Mouse (Mus musculus): Measurements from ENCODE around the gene Fam117a.

Fam117a gene

GRCm38 (mm10) chr11:95367011-95367735 is 30.4 kb downstream of the Fam117a start:
- DNase-seq: no peak

- no peak for DNase-seq
Measured at GRCm38 (mm10) chr11:95368231-95368823, 31.5 kb downstream of the Fam117a start.

GRCm38 (mm10) chr11:95368871-95369270 is 32.1 kb downstream of the Fam117a start:
- DNase-seq: no peak

- DNase-seq: peak; percentile 50
Measured at GRCm38 (mm10) chr11:95369964-95370890, 33.4 kb downstream of the Fam117a start.

DNA sequence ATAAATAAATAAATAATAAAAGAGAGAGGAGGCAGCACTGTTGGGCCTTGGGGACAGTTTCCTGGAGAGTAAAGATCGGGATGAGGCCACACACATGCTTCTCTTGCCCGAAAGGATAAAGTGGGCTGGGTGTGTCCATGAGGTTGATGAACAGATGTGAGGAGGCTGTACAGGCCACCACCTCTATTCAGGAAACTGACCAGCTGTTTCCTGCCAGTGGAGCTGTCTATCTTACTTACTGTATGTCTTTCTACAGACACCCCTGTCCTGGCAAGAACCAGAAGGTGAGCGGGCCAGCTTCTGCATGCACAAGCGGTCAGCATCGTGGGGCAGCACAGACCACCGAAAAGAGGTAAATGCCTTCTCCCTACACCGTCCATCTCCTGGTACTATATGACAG is 34.4 kb downstream of the Fam117a start:
- no peak for DNase-seq

DNA sequence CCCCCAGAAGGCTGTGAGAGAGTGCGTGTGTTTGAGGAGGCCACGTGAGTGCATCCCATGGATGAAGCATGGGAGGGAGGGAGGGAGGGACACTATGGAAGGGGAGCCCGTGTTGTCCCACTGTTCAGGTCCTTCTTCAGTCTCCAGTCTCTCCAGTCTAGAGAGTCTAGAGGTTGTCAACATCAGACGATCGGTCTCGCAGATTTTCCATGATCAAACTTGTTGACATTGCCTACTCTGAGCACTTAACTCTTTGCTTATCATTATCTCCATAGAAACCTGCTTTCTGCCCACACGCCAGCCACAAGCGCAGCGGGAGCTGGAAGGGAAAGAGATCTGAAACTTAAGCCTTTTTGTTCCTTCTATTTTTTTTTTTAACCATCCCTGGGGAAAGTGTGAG is 42.1 kb downstream of the Fam117a start:
- DNase-seq: no peak

- DNase-seq: no peak
Measured at GRCm38 (mm10) chr11:95379552-95379951, 42.7 kb downstream of the Fam117a start.

DNA sequence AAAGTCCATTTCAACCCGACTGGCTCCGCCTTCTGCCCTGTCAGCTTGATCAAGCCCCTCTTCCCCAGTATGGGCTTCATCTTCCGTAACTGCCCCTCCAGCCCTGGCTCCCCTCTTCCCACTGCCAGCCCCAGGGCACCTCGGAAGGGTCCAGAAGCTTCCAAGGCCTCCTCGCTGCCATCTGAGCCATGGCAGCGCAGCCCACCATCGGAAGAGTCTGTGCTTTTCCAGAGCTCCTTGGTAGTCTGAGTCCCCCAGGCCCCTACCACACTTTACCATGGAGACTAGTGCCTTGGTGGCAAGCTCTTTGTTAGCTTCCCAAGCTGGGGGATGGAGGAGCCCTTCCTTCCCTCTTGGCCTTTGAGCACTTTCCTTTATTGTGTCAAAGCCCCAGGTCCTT is 43.9 kb downstream of the Fam117a start:
- no peak for DNase-seq

- no peak for DNase-seq
Measured at GRCm38 (mm10) chr11:95381146-95381545, 44.3 kb downstream of the Fam117a start.

DNA sequence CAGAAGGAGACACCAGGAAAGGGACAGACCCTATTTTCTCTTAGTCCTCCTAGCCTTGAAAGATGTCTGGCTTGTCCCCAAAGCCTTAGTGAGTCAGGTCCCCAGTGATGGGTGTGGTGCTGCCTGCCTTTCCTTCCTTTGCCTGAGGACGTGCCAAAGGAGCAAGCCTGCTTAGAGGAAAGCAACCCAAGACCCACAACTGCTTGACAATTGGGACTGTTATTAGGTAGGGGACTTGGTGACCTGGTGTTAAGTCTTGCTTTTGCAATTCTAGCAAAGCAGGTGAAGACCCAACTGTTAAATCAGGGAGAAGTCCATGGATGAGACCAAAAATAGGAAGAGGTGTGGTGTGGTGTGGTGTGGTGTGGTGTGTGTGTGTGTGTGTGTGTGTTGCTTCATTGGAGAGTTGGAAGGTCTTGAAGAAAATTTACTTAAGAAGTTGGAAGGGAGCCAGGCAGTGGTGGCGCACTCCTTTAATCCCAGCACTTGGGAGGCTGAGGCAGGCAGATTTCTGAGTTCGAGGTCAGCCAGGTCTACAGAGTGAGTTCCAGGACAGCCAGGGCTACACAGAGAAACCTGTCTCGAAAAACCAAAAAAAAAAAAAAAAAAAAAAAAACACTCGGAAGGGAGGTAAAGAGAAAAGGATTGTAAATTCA is 46.6 kb downstream of the Fam117a start:
- DNase-seq: no peak

GRCm38 (mm10) chr11:95384004-95384318 is 47.1 kb downstream of the Fam117a start:
- DNase-seq: no peak

GRCm38 (mm10) chr11:95384319-95384972 is 47.6 kb downstream of the Fam117a start, which contains the start of gene Slc35b1:
Gene Slc35b1 (plus strand): TSS chr11:95384692.
- DNase-seq: peak; percentile 90

DNA sequence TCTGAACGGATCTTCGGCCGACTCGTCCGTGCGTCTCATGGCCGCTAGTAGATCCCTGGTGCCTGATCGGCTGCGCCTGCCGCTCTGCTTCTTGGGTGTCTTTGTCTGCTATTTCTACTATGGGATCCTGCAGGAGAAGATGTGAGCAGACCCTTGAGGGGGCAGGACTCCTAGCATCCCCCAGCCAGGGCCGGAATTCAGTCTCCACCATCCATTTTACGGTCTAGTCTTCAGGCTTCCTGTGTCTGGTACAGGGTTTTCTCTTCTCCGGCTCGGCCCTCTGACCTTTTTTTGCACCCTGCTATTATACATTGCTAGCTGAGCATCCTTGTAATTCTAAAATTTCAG is 48.1 kb downstream of the Fam117a start:
- no peak for DNase-seq

GRCm38 (mm10) chr11:95387354-95387753 is 50.5 kb downstream of the Fam117a start:
- no peak for DNase-seq

DNA sequence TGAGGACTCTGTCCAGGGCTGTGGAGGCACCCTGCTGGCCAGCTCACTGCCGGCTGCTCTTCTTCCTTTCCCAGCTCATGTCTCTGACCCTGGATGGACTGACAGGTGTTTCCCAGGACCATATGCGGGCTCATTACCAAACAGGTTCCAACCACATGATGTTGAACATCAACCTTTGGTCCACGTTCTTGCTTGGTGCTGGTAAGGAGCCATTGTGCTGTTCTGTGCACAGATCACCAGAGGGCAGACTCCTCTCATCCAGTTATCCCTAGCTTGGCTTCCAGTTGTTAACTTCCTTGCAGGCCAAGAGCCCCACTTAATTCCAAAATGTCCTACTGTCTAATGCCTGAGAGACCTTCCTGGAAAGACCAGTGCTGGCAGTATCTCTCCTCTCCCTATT is 52.2 kb downstream of the Fam117a start:
- DNase-seq: no peak

- no peak for DNase-seq
Measured at GRCm38 (mm10) chr11:95390420-95390819, 53.6 kb downstream of the Fam117a start.

DNA sequence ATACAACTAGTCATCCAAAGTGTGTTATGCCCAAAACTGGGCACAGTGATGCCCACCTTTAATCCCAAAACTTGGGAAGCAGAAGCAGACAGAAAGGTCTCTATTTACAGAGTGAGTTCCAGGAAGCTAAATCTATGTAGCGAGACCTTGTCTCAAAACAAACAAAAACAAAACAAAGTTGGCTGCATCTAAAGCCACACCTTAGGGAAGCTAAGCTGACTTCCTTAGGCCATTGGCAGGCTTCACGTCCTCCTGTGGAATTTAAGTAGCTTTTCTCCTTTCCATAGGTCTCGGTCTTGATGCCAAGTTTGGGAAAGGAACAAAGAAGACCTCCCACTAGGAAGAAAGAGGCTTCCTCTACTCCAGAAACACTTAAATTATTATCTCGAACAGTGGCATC is 54.4 kb downstream of the Fam117a start:
- no peak for DNase-seq

- no peak for DNase-seq
Measured at GRCm38 (mm10) chr11:95391743-95392142, 54.9 kb downstream of the Fam117a start.

- DNase-seq: no peak
Measured at GRCm38 (mm10) chr11:95392223-95392667, 55.4 kb downstream of the Fam117a start.

- no peak for DNase-seq
Measured at GRCm38 (mm10) chr11:95392708-95393499, 56.1 kb downstream of the Fam117a start.

DNA sequence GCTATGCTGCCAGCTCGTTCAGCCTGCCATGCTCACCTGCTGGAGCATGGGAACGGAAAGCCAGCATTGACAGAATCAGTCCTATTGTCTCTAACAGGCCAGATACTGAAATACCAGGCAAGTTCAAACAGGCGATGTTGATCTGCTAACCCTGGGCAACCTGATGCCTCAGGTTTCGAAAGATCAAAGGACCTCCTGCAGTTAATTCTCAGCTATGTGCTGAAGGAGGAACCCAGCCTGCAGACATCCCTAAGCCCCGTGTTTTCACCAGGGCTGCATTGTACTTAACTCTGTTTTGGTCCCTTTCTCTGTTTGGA is 56.6 kb downstream of the Fam117a start:
- no peak for DNase-seq

DNA sequence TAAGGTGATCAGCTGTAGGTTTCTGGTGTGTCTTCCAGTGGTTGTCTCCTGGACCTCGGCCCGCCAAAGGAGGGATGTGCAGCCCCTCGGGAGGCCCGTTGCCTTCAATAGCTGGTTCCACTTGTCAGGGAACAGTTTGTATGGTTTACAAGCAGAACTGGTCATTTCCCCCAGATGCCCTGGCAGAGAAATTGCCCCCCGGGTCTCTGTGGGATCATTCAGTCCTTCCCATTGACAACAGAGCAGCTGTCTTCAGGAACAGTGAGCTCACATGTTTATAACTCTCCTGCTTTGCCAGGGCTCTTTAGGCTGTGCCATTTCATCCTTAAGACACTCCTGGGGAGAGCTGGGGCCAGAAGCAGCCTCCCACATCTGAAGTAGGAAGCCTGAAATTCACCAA is 57.3 kb downstream of the Fam117a start:
- DNase-seq: no peak
